Mouse (Mus musculus) lung, postnatal 10 days (tissue): Measurements from ENCODE around the gene Macrod1.
"Not testable (repeated sequence)": the region's sequence is repeated elsewhere in the genome, so short reads cannot be mapped to it uniquely, and the experiment has no call there.

Experiments used
- DNase-seq: peaks from one replicate; pipeline ENCODE4 v3.0.0; 2021

Macrod1 gene

GRCm38 (mm10) chr19:7057722-7058207 is 1.2 kb downstream of the Macrod1 start:
- peak; percentile 92 for DNase-seq

- no peak for DNase-seq
Observed at GRCm38 (mm10) chr19:7058541-7058940, 1.9 kb downstream of the Macrod1 start.

GRCm38 (mm10) chr19:7062110-7062509 is 5.5 kb downstream of the Macrod1 start:
- DNase-seq: no peak

- DNase-seq: no peak
Observed at GRCm38 (mm10) chr19:7062916-7063315, 6.3 kb downstream of the Macrod1 start.

GRCm38 (mm10) chr19:7064571-7064970 is 8.0 kb downstream of the Macrod1 start:
- DNase-seq: peak; percentile 88

GRCm38 (mm10) chr19:7066034-7066827 is 9.6 kb downstream of the Macrod1 start:
- peak; percentile 72 for DNase-seq

GRCm38 (mm10) chr19:7066828-7067342 is 10.3 kb downstream of the Macrod1 start:
- no peak for DNase-seq

- no peak for DNase-seq
Observed at GRCm38 (mm10) chr19:7067344-7068050, 10.9 kb downstream of the Macrod1 start.

GRCm38 (mm10) chr19:7068136-7068535 is 11.5 kb downstream of the Macrod1 start:
- peak; percentile 88 for DNase-seq

- no peak for DNase-seq
Observed at GRCm38 (mm10) chr19:7068661-7069531, 12.3 kb downstream of the Macrod1 start.

GRCm38 (mm10) chr19:7069781-7070763 is 13.5 kb downstream of the Macrod1 start:
- peak; percentile 71 for DNase-seq

- no peak for DNase-seq
Observed at GRCm38 (mm10) chr19:7070775-7071174, 14.2 kb downstream of the Macrod1 start.

- DNase-seq: no peak
Observed at GRCm38 (mm10) chr19:7072221-7072620, 15.6 kb downstream of the Macrod1 start.

- DNase-seq: no peak
Observed at GRCm38 (mm10) chr19:7073997-7074781, 17.6 kb downstream of the Macrod1 start.

GRCm38 (mm10) chr19:7075336-7075735 is 18.7 kb downstream of the Macrod1 start:
- not testable (repeated sequence) for DNase-seq

- no peak for DNase-seq
Observed at GRCm38 (mm10) chr19:7077666-7078065, 21.1 kb downstream of the Macrod1 start.

GRCm38 (mm10) chr19:7078271-7078670 is 21.7 kb downstream of the Macrod1 start:
- no peak for DNase-seq

GRCm38 (mm10) chr19:7081516-7082266 is 25.1 kb downstream of the Macrod1 start:
- DNase-seq: no peak

- DNase-seq: no peak
Observed at GRCm38 (mm10) chr19:7083035-7083794, 26.6 kb downstream of the Macrod1 start.
